Mouse (Mus musculus): Measurements from ENCODE around the gene Zic1. TPM values are rescaled to one million over a fixed set of nuclear protein-coding genes. Genes with fewer than 3 reads are reported as not detected.

The Zic1 gene
- polyA plus RNA-seq, 1 experiment from 2014 or later, result 17.9 TPM

- no peak for ATAC-seq (ENCODE audit: low FRiP score)
- Histone ChIP-seq H3K4me3 (no peak overlapping the region), H3K4me2 (replicated peaks) (0 out of 2 replicates have a peak overlapping the region, but pooled peaks have one; percentile 6), H3K9ac (no peak overlapping the region), H3K36me3 (no peaks in the 10 kb centered on the region), H3K4me1 (peaks cover 5% of the 10 kb centered on the region; the same call in 1 of the 2 replicates), H3K27me3 (peaks cover 95% of the 10 kb centered on the region), H3K9me3 (replicated peaks) (no peaks in the 10 kb centered on the region), H3K27ac (peak overlapping the region; percentile 35; the same call in 1 of the 2 replicates)
- WGBS, result 1% methylated on average over 14 of the region's 14 CpGs
These were observed 28.6 kb upstream of the Zic1 start for GRCm38 (mm10) chr9:91394211-91394646.

- no peaks in the 10 kb centered on the region for H3K9me3 ChIP-seq (replicated peaks)
- no peak for ATAC-seq (ENCODE audit: low FRiP score)
- H3K27me3 ChIP-seq, result peaks cover 95% of the 10 kb centered on the region
- H3K27ac ChIP-seq, result peak overlapping the region; percentile 35; the same call in 1 of the 2 replicates
- no peak overlapping the region for H3K9ac ChIP-seq
- no peak overlapping the region for H3K4me2 ChIP-seq (replicated peaks)
- no peak overlapping the region for H3K4me3 ChIP-seq
- no peaks in the 10 kb centered on the region for H3K36me3 ChIP-seq
- peaks cover 5% of the 10 kb centered on the region; the same call in 1 of the 2 replicates for H3K4me1 ChIP-seq
- 10% methylated on average over 8 of the region's 8 CpGs for WGBS
These were observed 27.9 kb upstream of the Zic1 start for GRCm38 (mm10) chr9:91393376-91394068.

- H3K4me2 ChIP-seq (replicated peaks), result 0 out of 2 replicates have a peak overlapping the region, but pooled peaks have one; percentile 8
- peaks cover 92% of the 10 kb centered on the region for H3K27me3 ChIP-seq
- no peak overlapping the region for H3K27ac ChIP-seq
- H3K4me1 ChIP-seq, result peaks cover 9% of the 10 kb centered on the region; the same call in 1 of the 2 replicates
- H3K9me3 ChIP-seq (replicated peaks), result no peaks in the 10 kb centered on the region
- no peak overlapping the region for H3K4me3 ChIP-seq
- no peak for ATAC-seq (ENCODE audit: low FRiP score)
- no peaks in the 10 kb centered on the region for H3K36me3 ChIP-seq
- H3K9ac ChIP-seq, result no peak overlapping the region
- WGBS, result 6% methylated on average over 4 of the region's 4 CpGs
These were observed 22.6 kb upstream of the Zic1 start for GRCm38 (mm10) chr9:91388173-91388572.

- Histone ChIP-seq H3K4me3 (no peak overlapping the region), H3K27me3 (peaks cover 91% of the 10 kb centered on the region), H3K36me3 (no peaks in the 10 kb centered on the region), H3K9me3 (replicated peaks) (no peaks in the 10 kb centered on the region), H3K4me1 (peaks cover 9% of the 10 kb centered on the region; the same call in 1 of the 2 replicates), H3K9ac (no peak overlapping the region), H3K27ac (peak overlapping the region; percentile 94), H3K4me2 (replicated peaks) (peak overlapping the region; percentile 79)
- 2% methylated on average over 5 of the region's 5 CpGs for WGBS
- no peak for ATAC-seq (ENCODE audit: low FRiP score)
These were observed 22.1 kb upstream of the Zic1 start for GRCm38 (mm10) chr9:91387740-91388080.

- H3K27ac ChIP-seq, result peak overlapping the region; percentile 94
- ATAC-seq (ENCODE audit: low FRiP score), result peak; percentile 21
- peak overlapping the region; percentile 55; the same call in 1 of the 2 replicates for H3K9ac ChIP-seq
- H3K27me3 ChIP-seq, result peaks cover 91% of the 10 kb centered on the region
- peaks cover 9% of the 10 kb centered on the region; the same call in 1 of the 2 replicates for H3K4me1 ChIP-seq
- peak overlapping the region; percentile 79 for H3K4me2 ChIP-seq (replicated peaks)
- no peaks in the 10 kb centered on the region for H3K9me3 ChIP-seq (replicated peaks)
- WGBS, result 2% methylated on average over 31 of the region's 31 CpGs
- no peaks in the 10 kb centered on the region for H3K36me3 ChIP-seq
- H3K4me3 ChIP-seq, result peak overlapping the region; percentile 22
These were observed 21.5 kb upstream of the Zic1 start for GRCm38 (mm10) chr9:91386891-91387739.

- Histone ChIP-seq H3K27me3 (peaks cover 91% of the 10 kb centered on the region), H3K9ac (peak overlapping the region; percentile 55; the same call in 1 of the 2 replicates), H3K27ac (peak overlapping the region; percentile 94), H3K4me2 (replicated peaks) (peak overlapping the region; percentile 79), H3K9me3 (replicated peaks) (no peaks in the 10 kb centered on the region), H3K36me3 (no peaks in the 10 kb centered on the region), H3K4me1 (peaks cover 12% of the 10 kb centered on the region), H3K4me3 (peak overlapping the region; percentile 22)
- peak; percentile 26; the same call in 1 of the 2 replicates for ATAC-seq (ENCODE audit: low FRiP score)
- 2% methylated on average over 17 of the region's 17 CpGs for WGBS
These were observed 20.9 kb upstream of the Zic1 start for GRCm38 (mm10) chr9:91386502-91386890.

GRCm38 (mm10) chr9:91385561-91386430 is 20.2 kb upstream of the Zic1 start:
- 2% methylated on average over 7 of the region's 8 CpGs for WGBS

GRCm38 (mm10) chr9:91384693-91385560 is 19.3 kb upstream of the Zic1 start:
- no peak for ATAC-seq (ENCODE audit: low FRiP score)

More at GRCm38 (mm10) chr9:91385561-91386430, 20.2 kb upstream of the Zic1 start:
- no peaks in the 10 kb centered on the region for H3K9me3 ChIP-seq (replicated peaks)
- ATAC-seq (ENCODE audit: low FRiP score), result no peak
- no peaks in the 10 kb centered on the region for H3K36me3 ChIP-seq
- peak overlapping the region; percentile 79 for H3K4me2 ChIP-seq (replicated peaks)
- H3K4me1 ChIP-seq, result peaks cover 12% of the 10 kb centered on the region
- H3K4me3 ChIP-seq, result no peak overlapping the region
- H3K9ac ChIP-seq, result 0 out of 2 replicates have a peak overlapping the region, but pooled peaks have one; percentile 55
- peaks cover 87% of the 10 kb centered on the region for H3K27me3 ChIP-seq
- H3K27ac ChIP-seq, result peak overlapping the region; percentile 94

GRCm38 (mm10) chr9:91384136-91384500 is 18.5 kb upstream of the Zic1 start:
- whole genome bisulfite sequencing, result under 1% methylated on average over 30 of the region's 30 CpGs
- ATAC-seq (ENCODE audit: low FRiP score), result peak; percentile 48
- Histone ChIP-seq H3K27ac (peak overlapping the region; percentile 94), H3K27me3 (peaks cover 87% of the 10 kb centered on the region), H3K4me1 (peaks cover 12% of the 10 kb centered on the region), H3K36me3 (no peaks in the 10 kb centered on the region), H3K9ac (peak overlapping the region; percentile 82), H3K4me2 (replicated peaks) (peak overlapping the region; percentile 79), H3K9me3 (replicated peaks) (no peaks in the 10 kb centered on the region), H3K4me3 (peak overlapping the region; percentile 54)

More at GRCm38 (mm10) chr9:91384693-91385560, 19.3 kb upstream of the Zic1 start:
- Histone ChIP-seq H3K9me3 (replicated peaks) (no peaks in the 10 kb centered on the region), H3K36me3 (no peaks in the 10 kb centered on the region), H3K4me1 (peaks cover 12% of the 10 kb centered on the region), H3K9ac (no peak overlapping the region; the same call in 1 of the 2 replicates), H3K27ac (peak overlapping the region; percentile 94), H3K4me3 (0 out of 2 replicates have a peak overlapping the region, but pooled peaks have one; percentile 5), H3K27me3 (peaks cover 87% of the 10 kb centered on the region), H3K4me2 (replicated peaks) (peak overlapping the region; percentile 79)
- 9% methylated on average over 4 of the region's 4 CpGs for WGBS

GRCm38 (mm10) chr9:91383441-91384135 is 18.0 kb upstream of the Zic1 start:
- H3K9me3 ChIP-seq (replicated peaks), result no peaks in the 10 kb centered on the region
- peak overlapping the region; percentile 79 for H3K4me2 ChIP-seq (replicated peaks)
- H3K4me1 ChIP-seq, result peaks cover 17% of the 10 kb centered on the region
- WGBS, result 2% methylated on average over 28 of the region's 28 CpGs
- peak overlapping the region; percentile 94 for H3K27ac ChIP-seq
- peak overlapping the region; percentile 82 for H3K9ac ChIP-seq
- ATAC-seq (ENCODE audit: low FRiP score), result peak; percentile 51
- no peaks in the 10 kb centered on the region for H3K36me3 ChIP-seq
- peaks cover 88% of the 10 kb centered on the region for H3K27me3 ChIP-seq
- peak overlapping the region; percentile 54 for H3K4me3 ChIP-seq

Measured in hindbrain, embryonic 12.5 days (tissue).